Mouse (Mus musculus) embryo, embryonic 9.5 days (tissue): ENCODE measurements at regions not wholly inside any gene's neighbourhood (a gene's known extent, or its start where the extent isn't known, plus 50 kb on each side); places are given as distances from the start of the nearest gene placed in this dataset.
A peak's percentile ranks its signal among the peaks of the same experiment; 100 is the strongest.

Source experiments
- DNase-seq: peaks from one replicate; pipeline ENCODE4 v3.0.0-alpha.2; 2017; ENCODE audit errors: extremely low spot score

DNA sequence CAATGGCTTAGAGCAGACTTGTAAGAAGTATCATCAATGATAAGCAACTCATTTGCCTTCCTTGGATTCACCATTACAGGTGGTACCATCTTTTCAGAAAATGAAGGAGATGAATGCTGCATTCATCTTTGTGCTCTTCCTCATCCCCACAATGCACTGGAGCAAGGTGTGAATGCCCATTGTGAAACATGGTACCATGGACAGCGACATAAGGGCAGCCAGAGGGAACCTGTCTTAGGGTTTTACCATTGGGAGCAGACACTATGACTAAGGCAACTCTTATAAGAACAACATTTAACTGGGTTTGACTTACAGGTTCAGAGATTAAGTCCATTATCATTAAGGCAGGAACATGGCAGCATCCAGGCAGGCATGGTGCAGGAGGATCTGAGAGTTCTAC, 60.1 kb upstream of the Kcnj6 start:
- no peak for DNase-seq

DNA sequence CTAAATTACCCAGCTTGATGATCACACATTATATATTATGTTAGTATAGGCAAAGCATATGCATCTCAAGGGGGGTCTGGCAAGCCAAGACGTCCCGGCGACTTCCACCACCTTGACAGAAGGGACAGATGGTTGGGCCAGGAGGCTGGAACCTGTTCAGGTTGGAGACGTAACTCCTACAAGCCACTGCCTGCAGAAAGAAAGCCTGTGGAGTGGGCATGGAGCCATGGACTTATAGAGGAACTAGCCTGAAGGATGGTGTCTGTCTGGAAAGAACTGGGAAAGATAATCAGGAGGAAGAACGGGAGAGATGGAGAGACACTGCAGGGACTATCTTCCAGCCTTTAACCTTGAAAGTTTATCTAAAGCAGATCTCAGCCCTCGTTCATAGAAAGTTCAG, 66.9 kb upstream of the Kcnj6 start:
- DNase-seq = no peak

DNA sequence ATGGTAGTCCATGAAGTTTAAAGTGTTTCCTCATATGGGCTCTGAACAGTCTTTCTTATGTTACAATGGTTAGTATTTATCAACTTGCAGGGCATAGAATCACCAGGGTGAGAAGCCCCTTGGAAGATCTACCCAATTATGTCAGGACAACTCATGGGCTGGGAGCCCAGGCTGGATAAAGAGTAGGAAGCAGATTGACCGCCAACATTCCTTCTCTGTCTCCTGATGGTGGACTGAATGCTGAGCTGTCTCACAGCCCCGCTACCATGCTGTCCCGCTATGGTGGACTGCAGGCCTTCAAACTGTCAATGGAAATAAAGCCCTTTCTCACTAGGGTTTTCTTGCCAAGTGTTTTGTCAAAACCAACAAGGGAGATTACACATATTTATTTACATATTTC, 69.2 kb upstream of the Kcnj6 start:
- DNase-seq = no peak

- DNase-seq = no peak
These were observed 95.1 kb upstream of the Kcnj6 start for GRCm38 (mm10) chr16:95092471-95093221.

GRCm38 (mm10) chr16:95093753-95094152, 96.3 kb upstream of the Kcnj6 start:
- DNase-seq = peak; percentile 66

GRCm38 (mm10) chr16:95100954-95101353, 103.5 kb upstream of the Kcnj6 start:
- no peak for DNase-seq

- DNase-seq = no peak
These were observed 120.0 kb upstream of the Kcnj6 start for GRCm38 (mm10) chr16:95117531-95117930.

GRCm38 (mm10) chr16:95119293-95119692, 121.8 kb upstream of the Kcnj6 start:
- no peak for DNase-seq

GRCm38 (mm10) chr16:95122048-95122447, 124.5 kb upstream of the Kcnj6 start:
- no peak for DNase-seq

- DNase-seq = peak; percentile 23
These were observed 129.7 kb upstream of the Kcnj15 start for GRCm38 (mm10) chr16:95127616-95128015.

- no peak for DNase-seq
These were observed 125.5 kb upstream of the Kcnj15 start for GRCm38 (mm10) chr16:95131815-95132214.

GRCm38 (mm10) chr16:95138809-95139208, 118.5 kb upstream of the Kcnj15 start:
- DNase-seq = no peak

- DNase-seq = no peak
These were observed 115.6 kb upstream of the Kcnj15 start for GRCm38 (mm10) chr16:95141510-95142394.

DNA sequence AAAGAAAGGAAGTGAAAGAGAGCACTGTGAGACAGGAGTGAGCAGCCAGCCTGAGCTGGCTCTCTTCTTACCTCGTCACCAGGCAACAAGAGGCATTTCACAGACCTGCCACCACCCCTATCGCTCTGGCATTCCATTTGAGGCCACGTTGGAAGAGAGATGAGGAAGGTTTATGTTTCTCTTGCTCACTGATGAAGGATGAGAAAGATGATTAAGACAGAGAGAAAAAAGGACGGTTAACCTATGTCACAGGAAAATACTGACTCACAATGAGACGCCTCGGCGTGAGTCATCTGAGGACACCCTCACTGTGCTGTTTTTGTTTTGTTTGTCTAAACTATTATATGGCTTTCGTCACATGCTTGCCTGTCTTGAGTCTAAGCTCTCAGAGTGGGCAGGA, 106.9 kb upstream of the Kcnj15 start:
- DNase-seq = no peak

DNA sequence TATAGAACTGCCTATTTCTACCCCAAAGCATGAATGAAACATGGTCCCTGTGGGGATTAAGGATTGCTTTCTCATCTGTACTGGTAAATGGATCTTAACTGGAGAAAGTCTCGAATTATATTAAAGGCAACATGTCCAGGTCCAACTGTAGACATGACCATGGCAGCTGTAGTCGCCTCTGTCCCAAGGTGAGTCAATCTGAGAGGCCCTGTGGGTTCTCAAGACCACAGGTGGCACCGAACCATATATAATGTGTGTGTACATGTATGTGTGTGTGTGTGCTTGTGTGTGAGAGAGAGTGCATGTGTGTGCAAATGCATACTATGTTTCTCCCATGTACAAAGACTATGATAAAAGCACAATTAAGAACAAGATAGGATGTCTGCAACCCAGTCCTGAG, 105.9 kb upstream of the Kcnj15 start:
- DNase-seq = no peak

DNA sequence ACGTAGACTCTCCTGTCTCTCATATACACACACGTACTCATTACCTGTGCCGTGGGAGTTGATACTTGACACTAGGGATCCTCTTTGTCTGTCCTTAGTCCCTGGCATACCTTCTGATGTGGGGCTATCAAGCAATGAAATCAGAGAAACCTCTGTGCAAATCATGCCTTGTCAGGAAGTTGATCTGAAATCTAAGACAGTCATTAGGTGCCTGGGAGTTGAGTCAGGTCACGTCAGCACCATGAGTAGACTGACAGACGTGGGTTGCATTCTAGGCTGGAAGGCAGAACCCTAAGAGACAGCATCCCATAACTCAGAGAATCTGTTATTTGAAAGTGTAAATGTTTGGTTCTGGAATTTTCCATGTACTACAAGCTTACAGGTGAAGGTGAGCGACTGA, 105.4 kb upstream of the Kcnj15 start:
- DNase-seq = no peak

GRCm38 (mm10) chr16:95152742-95153383, 104.5 kb upstream of the Kcnj15 start:
- DNase-seq = no peak

DNA sequence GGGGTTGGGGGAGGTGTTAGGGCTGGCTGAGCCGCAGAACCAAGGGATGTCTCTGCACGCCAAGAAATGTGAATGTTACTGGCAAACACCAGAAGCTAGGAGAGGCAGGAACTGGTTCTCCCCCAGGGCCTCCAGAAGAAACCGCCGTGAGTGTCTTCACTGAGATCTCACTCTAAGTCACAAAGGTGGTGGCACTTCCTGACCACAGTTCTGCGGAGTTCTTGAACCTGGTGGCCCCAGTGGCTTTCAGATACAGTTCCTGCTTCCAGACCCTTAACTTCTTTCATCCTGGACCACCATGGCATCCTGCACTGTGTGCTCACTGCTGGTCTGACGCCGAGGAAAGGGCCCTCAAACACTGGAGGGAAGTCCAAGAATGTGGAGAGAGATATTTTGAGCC, 89.0 kb upstream of the Kcnj15 start:
- DNase-seq = no peak

DNA sequence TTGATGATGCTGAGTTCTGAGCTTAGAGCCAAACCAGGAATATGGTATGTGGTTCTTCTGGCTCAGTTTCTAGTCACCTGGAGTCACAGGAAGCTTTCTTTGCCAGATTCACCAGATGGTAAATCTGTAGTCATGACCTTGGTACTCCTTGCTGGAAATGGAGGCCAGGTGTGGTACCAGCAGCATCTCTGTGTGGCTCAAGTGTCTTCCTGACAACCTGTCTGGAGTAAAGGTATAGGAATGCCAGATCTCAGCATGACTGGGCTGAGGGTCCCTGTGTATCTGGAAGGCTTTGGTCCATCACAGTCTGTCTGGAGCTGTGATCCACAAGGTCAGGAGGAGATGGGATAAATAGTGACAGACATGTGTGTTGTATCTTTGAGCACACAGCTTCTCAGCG, 88.0 kb upstream of the Kcnj15 start:
- DNase-seq = no peak

DNA sequence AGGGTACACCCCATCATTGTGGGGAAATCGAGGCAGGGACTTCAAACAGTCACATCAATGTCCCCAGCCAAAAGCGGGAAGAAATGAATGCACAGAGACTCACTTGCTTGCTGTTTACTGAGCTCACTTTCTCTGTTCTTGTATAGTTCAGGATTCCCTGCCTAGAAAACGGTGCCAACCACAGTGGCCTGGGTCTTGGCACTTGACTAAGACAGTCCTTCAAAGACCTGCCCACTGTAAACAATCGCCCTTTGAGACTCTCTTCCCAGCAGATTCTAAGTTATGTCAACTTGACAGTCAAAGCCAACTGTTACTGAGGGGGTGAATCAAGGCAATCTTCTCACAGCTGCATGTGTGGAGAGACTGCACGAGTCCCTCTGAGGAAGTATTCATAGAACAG, 76.8 kb upstream of the Kcnj15 start:
- DNase-seq = no peak

- DNase-seq = no peak
These were observed 72.0 kb upstream of the Kcnj15 start for GRCm38 (mm10) chr16:95185341-95185740.

GRCm38 (mm10) chr16:95189114-95189513, 68.2 kb upstream of the Kcnj15 start:
- no peak for DNase-seq

- no peak for DNase-seq
These were observed 63.2 kb upstream of the Kcnj15 start for GRCm38 (mm10) chr16:95194151-95194550.
